Mouse (Mus musculus) Patski (cell line): Measurements from ENCODE around the gene Sept9. TPM values are rescaled to one million over a fixed set of nuclear protein-coding genes. Genes with fewer than 3 reads are reported as not detected.

Source experiments
- ATAC-seq: fragments of 100-300 bp; one replicate; pipeline ENCODE4 v1.8.0; 2021
- CTCF ChIA-PET: fragments of 350-600 bp; sonication (Branson Sonifier 250); formaldehyde crosslinking; loops from one replicate; lab custom pipeline; 2022; ENCODE audit warnings: inconsistent platforms; lab: Charles Lee
- POLR2A ChIA-PET: fragments of 350-600 bp; sonication (Branson Sonifier 250); formaldehyde crosslinking; loops from one replicate; lab custom pipeline; 2022; ENCODE audit warnings: antibody characterized with exemption, inconsistent platforms; lab: Charles Lee
- DNase-seq: peaks from one replicate; pipeline ENCODE4 v3.0.0-alpha.2; 2011; ENCODE audit warnings: low read depth, low spot score
- H3K27me3 ChIP-seq: fragments of 371-371 bp; one replicate; pipeline ENCODE4 v1.5.1; 2021
- CTCF ChIP-seq: fragments of 100-300 bp; IDR thresholded peaks from one replicate; pipeline ENCODE4 v1.5.1; 2021
- in situ Hi-C: fragments of 300-500 bp; cut with MboI; formaldehyde crosslinking; loops from 3 replicates; pipeline ENCODE4 v1.11.1; 2018; ENCODE audit warnings: low pct_unique_long_range_greater_than_20kb, mixed read lengths
- polyA plus RNA-seq: library from polyadenylated mRNA; unstranded; gene quantifications from one replicate; pipeline ENCODE4 v1.2.3, GENCODE M21; 2021

The Sept9 gene
- polyA plus RNA-seq, 1 experiment from 2014 or later, result 87.6 TPM

GRCm38 (mm10) chr11:117259178-117259960 lies 59.9 kb downstream of the Sept9 start:
- no peaks in the 10 kb centered on the region for H3K27me3 ChIP-seq
- ATAC-seq (no peak), DNase-seq (no peak)
- TF ChIP-seq CTCF, result no peak
- ChIA-PET POLR2A (interaction anchor here (0.5 to 1.0 kb wide), 2 partner anchors 9 to 752 kb away, joined by 4 to 5 read pairs; no protein-coding TSS in a partner anchor), CTCF (interaction anchor here (2.8 to 3.6 kb wide), 2 partner anchors 22 to 100 kb away, joined by 11 to 16 read pairs; no protein-coding TSS in a partner anchor)
- in situ Hi-C loops, result no loop called here

- POLR2A ChIA-PET, result interaction anchor here (0.6 to 1.1 kb wide), 3 partner anchors 14 to 41 kb away, joined by 3 read pairs; no protein-coding TSS in a partner anchor
- CTCF ChIA-PET, result interaction anchor here (2.8 to 3.6 kb wide), 2 partner anchors 23 to 98 kb away, joined by 11 to 16 read pairs; no protein-coding TSS in a partner anchor
- ATAC-seq, result peak; percentile 24
- DNase-seq, result no peak
- in situ Hi-C loops, result loop anchor here (10.0 kb wide), 1 partner anchor 94 kb away; no protein-coding TSS in a partner anchor
- no peaks in the 10 kb centered on the region for H3K27me3 ChIP-seq
- no peak for TF ChIP-seq CTCF
Observed at GRCm38 (mm10) chr11:117260631-117261030, 61.2 kb downstream of the Sept9 start.

GRCm38 (mm10) chr11:117263096-117263808 lies 63.8 kb downstream of the Sept9 start:
- ChIA-PET POLR2A (no interaction called here), CTCF (interaction anchor here (1.0 to 1.8 kb wide), 2 partner anchors 50 to 68 kb away, joined by 3 to 6 read pairs; no protein-coding TSS in a partner anchor)
- TF ChIP-seq CTCF, result no peak
- in situ Hi-C loops, result loop anchor here (10.0 kb wide), 1 partner anchor 92 kb away; no protein-coding TSS in a partner anchor
- no peak for DNase-seq
- no peaks in the 10 kb centered on the region for H3K27me3 ChIP-seq
- no peak for ATAC-seq

GRCm38 (mm10) chr11:117264162-117265021 lies 64.9 kb downstream of the Sept9 start:
- in situ Hi-C loops, result loop anchor here (5.0 to 10.0 kb wide), 2 partner anchors 48 to 90 kb away; no protein-coding TSS in a partner anchor
- ChIA-PET CTCF (interaction anchor here (1.1 to 1.8 kb wide), 2 partner anchors 48 to 94 kb away, joined by 3 to 6 read pairs; no protein-coding TSS in a partner anchor), POLR2A (interaction anchor here (0.7 to 1.4 kb wide), 2 partner anchors 8 to 32 kb away, joined by 3 read pairs; no protein-coding TSS in a partner anchor)
- no peaks in the 10 kb centered on the region for H3K27me3 ChIP-seq
- no peak for TF ChIP-seq CTCF
- ATAC-seq, result no peak
- no peak for DNase-seq

GRCm38 (mm10) chr11:117265270-117265980 lies 66.0 kb downstream of the Sept9 start:
- no peak for DNase-seq

GRCm38 (mm10) chr11:117265981-117266905 lies 66.8 kb downstream of the Sept9 start:
- in situ Hi-C loops, result loop anchor here (5.0 to 10.0 kb wide), 2 partner anchors 46 to 89 kb away; no protein-coding TSS in a partner anchor
- ATAC-seq (peak; percentile 77), DNase-seq (no peak)
- CTCF ChIA-PET, result interaction anchor here (1.4 kb wide), 1 partner anchor 46 kb away, joined by 3 read pairs; no protein-coding TSS in a partner anchor
- TF ChIP-seq CTCF, result no peak
- no peaks in the 10 kb centered on the region for H3K27me3 ChIP-seq
- POLR2A ChIA-PET, result interaction anchor here (1.1 to 1.7 kb wide), 3 partner anchors 10 to 43 kb away, joined by 3 to 4 read pairs (median 3); no protein-coding TSS in a partner anchor

More at GRCm38 (mm10) chr11:117265270-117265980, 66.0 kb downstream of the Sept9 start:
- CTCF ChIA-PET, result interaction anchor here (1.1 to 1.8 kb wide), 3 partner anchors 47 to 93 kb away, joined by 3 to 6 read pairs (median 3); no protein-coding TSS in a partner anchor
- in situ Hi-C loops, result loop anchor here (5.0 to 10.0 kb wide), 2 partner anchors 47 to 89 kb away; no protein-coding TSS in a partner anchor
- H3K27me3 ChIP-seq, result no peaks in the 10 kb centered on the region
- POLR2A ChIA-PET, result interaction anchor here (0.7 to 1.7 kb wide), 3 partner anchors 9 to 44 kb away, joined by 3 to 4 read pairs (median 3); no protein-coding TSS in a partner anchor
- TF ChIP-seq CTCF, result no peak
- peak; percentile 9 for ATAC-seq

GRCm38 (mm10) chr11:117266906-117267721 lies 67.7 kb downstream of the Sept9 start:
- no peaks in the 10 kb centered on the region for H3K27me3 ChIP-seq
- ChIA-PET POLR2A (interaction anchor here (1.1 to 1.7 kb wide), 2 partner anchors 10 to 42 kb away, joined by 3 to 4 read pairs; no protein-coding TSS in a partner anchor), CTCF (interaction anchor here (1.4 to 3.0 kb wide), 3 partner anchors 44 to 46 kb away, joined by 3 to 13 read pairs (median 11); no protein-coding TSS in a partner anchor)
- no peak for ATAC-seq
- no peak for DNase-seq
- in situ Hi-C loops, result loop anchor here (5.0 to 10.0 kb wide), 2 partner anchors 45 to 88 kb away; no protein-coding TSS in a partner anchor
- no peak for TF ChIP-seq CTCF
